Mouse (Mus musculus) heart, embryonic 16.5 days (tissue): Measurements from ENCODE around the gene Stk19. TPM values are rescaled to one million over a fixed set of nuclear protein-coding genes. Genes with fewer than 3 reads are reported as not detected.

Experiments used
- ATAC-seq: fragments of 200-750 bp; cut with Nextera tagmentation; replicated peaks from 2 replicates; pipeline ENCODE4 v1.8.0; 2017; ENCODE audit warnings: moderate number of reproducible peaks; ENCODE audit not compliant: insufficient read depth, low FRiP score; ENCODE audit errors: extremely low read depth
- H3K27ac ChIP-seq: fragments of 300-500 bp; sonication (generic); 2 replicates; pipeline ENCODE4 v1.5.1; 2014; ENCODE audit warnings: mild to moderate bottlenecking, low read length, control low read depth, moderate library complexity
- H3K27me3 ChIP-seq: fragments of 300-500 bp; sonication (generic); 2 replicates; pipeline ENCODE4 v1.6.1; 2014; ENCODE audit warnings: low read length, mixed read lengths; ENCODE audit not compliant: control insufficient read depth, insufficient read depth
- H3K36me3 ChIP-seq: fragments of 300-500 bp; sonication (generic); 2 replicates; pipeline ENCODE4 v1.6.1; 2014; ENCODE audit not compliant: control insufficient read depth, insufficient read depth
- H3K4me1 ChIP-seq: fragments of 300-500 bp; sonication (generic); 2 replicates; pipeline ENCODE4 v1.6.1; 2014; ENCODE audit warnings: low read length, mixed read lengths; ENCODE audit not compliant: control insufficient read depth, insufficient read depth
- H3K4me2 ChIP-seq: fragments of 300-500 bp; sonication (generic); 2 replicates; pipeline ENCODE4 v1.6.1; 2014; ENCODE audit warnings: low read depth, mild to moderate bottlenecking, control low read depth, low read length
- H3K4me3 ChIP-seq: fragments of 300-500 bp; sonication (generic); 2 replicates; pipeline ENCODE4 v1.5.1; 2014; ENCODE audit warnings: mild to moderate bottlenecking, control low read depth, low read length
- H3K9ac ChIP-seq: fragments of 300-500 bp; sonication (generic); 2 replicates; pipeline ENCODE4 v1.6.1; 2014; ENCODE audit warnings: low read length, control low read depth
- H3K9me3 ChIP-seq: fragments of 300-500 bp; sonication (generic); replicated peaks from 2 replicates; pipeline ENCODE4 v1.6.1; 2016; ENCODE audit warnings: low read length; ENCODE audit not compliant: control insufficient read depth
- WGBS: fragments of 180-500 bp; shearing (Covaris S2); extraction: QIAGEN DNeasy Blood & Tissue Kit; methylation state at CpG from one replicate; pipeline ENCODE4 v1.1.7; 2014; 5-methylcytosine and 5-hydroxymethylcytosine counted together
- polyA plus RNA-seq: library from polyadenylated mRNA; unstranded; fragments of >200 nt; fragmentation: Nextera tagmentation; extraction: Ambion mirVana; gene quantifications from 2 replicates; pipeline ENCODE4 v1.2.1, GENCODE M21; 2015

The Stk19 gene
- polyA plus RNA-seq = 17.1 and 24.4 TPM in 2 replicates

- peak; percentile 94 for ATAC-seq
- H3K4me3 ChIP-seq = peak within 1 kb of the TSS; percentile 81
- peak within 1 kb of the TSS; percentile 59 for H3K27ac ChIP-seq
- H3K4me2 ChIP-seq = peak within 1 kb of the TSS; percentile 98
- H3K4me1 ChIP-seq = peaks cover 18% of the 10 kb centered on the region
- H3K36me3 ChIP-seq = peaks cover 20% of the 10 kb centered on the region
- no peaks in the 10 kb centered on the region for H3K9me3 ChIP-seq
- no peaks in the 10 kb centered on the region for H3K27me3 ChIP-seq
- WGBS = under 1% methylated on average over 40 of the region's 40 CpGs
- peak within 1 kb of the TSS; percentile 75 for H3K9ac ChIP-seq
These were observed at the start of gene Stk19, which contains the start of gene Dxo for GRCm38 (mm10) chr17:34836856-34837221. Gene Stk19 (minus strand): TSS chr17:34836945. Gene Dxo (plus strand): TSS chr17:34837019.

DNA sequence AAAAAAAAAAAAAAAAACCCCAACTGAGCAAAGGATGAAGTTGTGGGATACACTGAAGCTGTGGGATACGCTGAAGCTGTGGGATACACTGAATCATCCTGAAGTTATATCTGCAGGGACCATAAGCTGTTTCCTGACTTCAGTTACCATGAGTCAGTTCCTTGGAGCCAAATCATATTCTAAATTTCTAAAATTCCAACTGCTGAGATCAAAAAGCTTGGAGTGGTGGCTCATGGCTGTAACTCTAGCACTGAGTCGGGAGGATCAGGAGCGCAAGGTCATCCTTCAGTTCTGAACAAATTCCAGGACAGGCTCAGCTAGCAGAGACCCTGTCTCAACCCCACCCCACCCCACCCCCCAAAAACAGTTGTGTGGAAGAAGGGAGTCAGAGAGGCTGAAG lies 48.9 kb upstream of the Stk19 start:
- 54% methylated on average over 3 of the region's 3 CpGs for WGBS

GRCm38 (mm10) chr17:34884704-34885103 lies 48.0 kb upstream of the Stk19 start:
- WGBS = 84% methylated on average over 6 of the region's 6 CpGs
- Histone ChIP-seq H3K4me1 (0 out of 2 replicates have a peak, but pooled peaks cover 4% of the 10 kb centered on the region), H3K36me3 (no peaks in the 10 kb centered on the region), H3K4me2 (no peak overlapping the region), H3K27me3 (no peaks in the 10 kb centered on the region), H3K9me3 (no peaks in the 10 kb centered on the region), H3K27ac (no peak overlapping the region), H3K9ac (no peak overlapping the region), H3K4me3 (no peak overlapping the region)
- ATAC-seq = no peak

More for the DNA sequence above, 48.9 kb upstream of the Stk19 start:
- Histone ChIP-seq H3K27me3 (no peaks in the 10 kb centered on the region), H3K9me3 (no peaks in the 10 kb centered on the region), H3K4me1 (0 out of 2 replicates have a peak, but pooled peaks cover 4% of the 10 kb centered on the region), H3K36me3 (no peaks in the 10 kb centered on the region), H3K27ac (no peak overlapping the region), H3K9ac (no peak overlapping the region), H3K4me3 (no peak overlapping the region), H3K4me2 (no peak overlapping the region)
- no peak for ATAC-seq

- H3K9ac ChIP-seq = no peak overlapping the region
- H3K27ac ChIP-seq = no peak overlapping the region
- 0 out of 2 replicates have a peak, but pooled peaks cover 4% of the 10 kb centered on the region for H3K4me1 ChIP-seq
- H3K9me3 ChIP-seq = no peaks in the 10 kb centered on the region
- no peak overlapping the region for H3K4me3 ChIP-seq
- no peak overlapping the region for H3K4me2 ChIP-seq
- ATAC-seq = no peak
- 59% methylated on average over 3 of the region's 3 CpGs for WGBS
- no peaks in the 10 kb centered on the region for H3K27me3 ChIP-seq
- no peaks in the 10 kb centered on the region for H3K36me3 ChIP-seq
These were observed 46.6 kb upstream of the Stk19 start for GRCm38 (mm10) chr17:34883332-34883731.

DNA sequence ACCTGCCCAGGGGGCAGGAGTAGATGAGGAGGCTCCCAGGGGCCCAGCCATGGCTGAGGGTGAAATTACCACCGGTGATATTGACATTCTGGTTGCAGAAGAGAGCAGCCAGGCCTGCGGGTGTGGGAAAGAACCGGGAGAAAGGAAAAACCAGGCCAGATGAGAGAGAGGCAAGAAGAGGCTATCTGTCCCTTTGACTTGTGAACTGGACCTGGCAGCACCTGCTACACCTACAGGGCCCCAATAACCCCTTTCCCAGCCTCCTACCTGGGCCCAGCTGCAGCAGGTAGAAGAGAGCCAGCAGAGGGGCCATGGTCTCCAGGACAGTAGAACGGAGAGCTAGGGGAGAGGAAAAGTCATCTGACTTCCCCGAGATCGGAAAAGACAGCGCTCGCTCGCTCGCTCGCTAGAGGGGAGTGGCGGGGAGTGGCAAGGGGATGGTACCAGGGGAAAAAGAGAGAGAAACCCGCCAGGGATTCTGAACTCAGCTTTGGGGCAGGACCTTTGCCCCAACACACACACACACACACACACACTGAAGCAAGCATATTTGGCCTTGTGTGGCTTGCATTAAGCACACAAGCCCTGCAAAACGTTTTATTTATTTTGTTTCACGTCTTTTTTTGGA lies 45.1 kb upstream of the Stk19 start, which contains the start of gene Gm20547:
TSS of gene Gm20547 (minus strand) at position 360 of the 628 bp plus-strand sequence.
- 0 out of 2 replicates have a peak, but pooled peaks cover 4% of the 10 kb centered on the region for H3K4me1 ChIP-seq
- no peaks in the 10 kb centered on the region for H3K27me3 ChIP-seq
- H3K36me3 ChIP-seq = no peaks in the 10 kb centered on the region
- H3K9me3 ChIP-seq = no peaks in the 10 kb centered on the region
- no peak within 1 kb of the TSS for H3K27ac ChIP-seq
- peak within 1 kb of the TSS; percentile 35 for H3K4me2 ChIP-seq
- ATAC-seq = no peak
- H3K4me3 ChIP-seq = no peak within 1 kb of the TSS
- H3K9ac ChIP-seq = no peak within 1 kb of the TSS
- 15% methylated on average over 15 of the region's 15 CpGs for WGBS

DNA sequence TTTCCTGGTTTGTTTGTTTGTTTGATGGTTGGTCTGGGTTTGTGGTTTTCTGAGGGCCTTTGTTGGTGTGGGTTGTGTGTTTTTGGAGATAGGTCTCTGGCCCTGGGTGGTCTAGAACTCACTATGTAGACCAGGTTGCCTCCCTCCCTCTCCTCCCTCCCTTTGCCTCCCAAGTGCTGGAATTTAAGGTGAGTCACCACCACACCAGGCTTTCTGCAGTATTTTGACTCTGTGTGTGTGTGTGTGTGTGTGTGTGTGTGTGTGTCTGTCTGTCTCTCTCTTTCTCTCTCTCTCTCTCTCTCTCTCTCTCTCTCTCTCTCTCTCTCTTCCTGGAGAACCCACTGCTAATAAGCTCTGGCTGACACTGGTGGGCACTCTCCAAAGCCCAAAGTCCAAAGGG lies 44.4 kb upstream of the Stk19 start:
- Histone ChIP-seq H3K27me3 (no peaks in the 10 kb centered on the region), H3K9ac (no peak overlapping the region), H3K36me3 (no peaks in the 10 kb centered on the region), H3K4me3 (no peak overlapping the region), H3K4me1 (0 out of 2 replicates have a peak, but pooled peaks cover 4% of the 10 kb centered on the region), H3K9me3 (no peaks in the 10 kb centered on the region), H3K4me2 (no peak overlapping the region), H3K27ac (no peak overlapping the region)
- ATAC-seq = no peak

DNA sequence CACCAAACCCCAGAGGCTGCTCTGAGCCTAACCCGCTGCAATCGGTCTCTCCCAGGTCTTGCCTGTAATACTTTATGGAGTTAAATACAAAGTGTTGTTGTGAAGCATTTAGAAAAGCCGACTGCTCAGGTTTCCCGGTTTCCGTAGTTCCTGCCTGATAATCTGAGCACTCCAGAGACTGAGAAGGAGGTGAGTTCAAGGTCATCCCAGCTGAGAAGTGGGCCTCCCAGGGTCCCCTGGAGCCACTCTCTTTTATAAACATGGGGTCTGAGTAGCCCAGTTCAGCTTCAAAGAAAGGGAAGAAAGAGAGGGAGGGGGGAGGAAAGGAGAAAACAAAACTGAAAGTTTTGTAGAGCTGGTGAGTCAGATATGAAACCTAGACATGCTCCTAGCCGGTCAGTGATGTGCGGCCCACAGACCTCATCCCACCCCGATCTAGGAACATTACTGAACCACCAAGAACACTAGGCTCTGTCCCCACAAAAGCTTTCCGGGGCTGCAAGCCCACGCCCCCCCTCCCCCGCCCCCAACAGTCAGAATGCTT lies 42.7 kb upstream of the Stk19 start, which contains the start of gene Zbtb12:
TSS of gene Zbtb12 (plus strand) at position 148 of the 544 bp plus-strand sequence.
- no peak within 1 kb of the TSS for H3K4me3 ChIP-seq
- no peak for ATAC-seq
- H3K36me3 ChIP-seq = no peaks in the 10 kb centered on the region
- WGBS = 53% methylated on average over 11 of the region's 11 CpGs
- H3K4me2 ChIP-seq = peak within 1 kb of the TSS; percentile 30
- no peaks in the 10 kb centered on the region for H3K9me3 ChIP-seq
- H3K4me1 ChIP-seq = 0 out of 2 replicates have a peak, but pooled peaks cover 4% of the 10 kb centered on the region
- no peak within 1 kb of the TSS for H3K27ac ChIP-seq
- H3K9ac ChIP-seq = peak within 1 kb of the TSS; percentile 55
- no peaks in the 10 kb centered on the region for H3K27me3 ChIP-seq

GRCm38 (mm10) chr17:34874321-34874720 lies 37.6 kb upstream of the Stk19 start:
- H3K27ac ChIP-seq = no peak overlapping the region
- ATAC-seq = no peak
- no peaks in the 10 kb centered on the region for H3K36me3 ChIP-seq
- H3K27me3 ChIP-seq = no peaks in the 10 kb centered on the region
- WGBS = 82% methylated on average over 6 of the region's 6 CpGs
- H3K4me2 ChIP-seq = no peak overlapping the region
- no peak overlapping the region for H3K4me3 ChIP-seq
- no peaks in the 10 kb centered on the region for H3K4me1 ChIP-seq
- H3K9me3 ChIP-seq = no peaks in the 10 kb centered on the region
- H3K9ac ChIP-seq = no peak overlapping the region

DNA sequence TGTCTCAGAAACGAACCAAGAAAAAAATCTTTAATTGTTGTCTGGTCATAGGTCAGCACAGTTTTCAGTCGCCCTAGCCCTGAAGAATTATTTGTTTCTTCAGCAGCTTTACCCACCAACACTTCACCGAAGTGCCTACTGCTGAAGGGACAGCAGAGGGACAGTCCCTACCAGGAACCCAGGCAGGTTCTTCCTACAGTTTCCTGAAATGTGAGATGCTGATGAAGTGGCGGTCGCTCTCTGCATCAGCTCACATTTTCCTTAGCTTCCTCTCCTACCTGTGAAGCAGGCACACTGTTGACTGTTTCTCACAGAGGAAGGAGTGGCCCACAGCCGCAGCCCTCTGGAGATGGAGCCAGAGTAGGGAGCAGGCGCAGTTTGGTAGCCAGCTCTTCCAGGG lies 29.2 kb upstream of the Stk19 start:
- WGBS = 53% methylated on average over 7 of the region's 7 CpGs
- Histone ChIP-seq H3K4me2 (no peak overlapping the region), H3K36me3 (no peaks in the 10 kb centered on the region), H3K9me3 (no peaks in the 10 kb centered on the region), H3K27me3 (no peaks in the 10 kb centered on the region), H3K4me3 (no peak overlapping the region), H3K9ac (no peak overlapping the region), H3K27ac (no peak overlapping the region), H3K4me1 (no peaks in the 10 kb centered on the region)
- ATAC-seq = no peak
